Mouse (Mus musculus) T-helper 17 cell (primary cell): ENCODE measurements at regions not wholly inside any gene's neighbourhood (a gene's known extent, or its start where the extent isn't known, plus 50 kb on each side); places are given as distances from the start of the nearest gene placed in this dataset.

Experiments
- in situ Hi-C, 2 experiments: fragments of 300-600 bp; cut with MboI, MseI; formaldehyde crosslinking; loops; 1 replicate in 1 of 2; 2 replicates in 1 of 2; pipeline ENCODE4 v1.15.1; 2025; ENCODE audit warnings: high pct_unique_total_duplicates in 2 of 2

DNA sequence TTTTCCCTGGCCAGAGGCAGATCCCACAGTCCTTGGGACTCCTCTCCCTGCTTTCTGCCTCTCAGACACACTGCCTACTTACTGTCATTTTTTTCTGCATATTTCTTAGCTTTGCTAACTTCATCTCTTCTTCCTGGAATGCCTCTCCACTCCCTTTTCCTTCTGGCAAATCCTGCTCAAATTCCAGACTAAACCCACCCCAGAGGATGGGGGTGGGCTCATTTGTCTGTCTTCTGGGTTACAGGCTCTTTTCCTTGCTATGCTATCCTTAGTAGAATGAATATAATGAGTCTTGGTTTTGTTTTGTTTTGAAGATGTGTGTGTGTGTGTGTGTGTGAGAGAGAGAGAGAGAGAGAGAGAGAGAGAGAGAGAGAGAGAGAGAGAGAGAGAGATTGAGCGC lies 51.9 kb upstream of the Klf9 start:
- in situ Hi-C loops, result loop anchor here in 1 of 2 experiments (5.0 kb wide), 1 partner anchor 33 kb away; no protein-coding TSS in a partner anchor

DNA sequence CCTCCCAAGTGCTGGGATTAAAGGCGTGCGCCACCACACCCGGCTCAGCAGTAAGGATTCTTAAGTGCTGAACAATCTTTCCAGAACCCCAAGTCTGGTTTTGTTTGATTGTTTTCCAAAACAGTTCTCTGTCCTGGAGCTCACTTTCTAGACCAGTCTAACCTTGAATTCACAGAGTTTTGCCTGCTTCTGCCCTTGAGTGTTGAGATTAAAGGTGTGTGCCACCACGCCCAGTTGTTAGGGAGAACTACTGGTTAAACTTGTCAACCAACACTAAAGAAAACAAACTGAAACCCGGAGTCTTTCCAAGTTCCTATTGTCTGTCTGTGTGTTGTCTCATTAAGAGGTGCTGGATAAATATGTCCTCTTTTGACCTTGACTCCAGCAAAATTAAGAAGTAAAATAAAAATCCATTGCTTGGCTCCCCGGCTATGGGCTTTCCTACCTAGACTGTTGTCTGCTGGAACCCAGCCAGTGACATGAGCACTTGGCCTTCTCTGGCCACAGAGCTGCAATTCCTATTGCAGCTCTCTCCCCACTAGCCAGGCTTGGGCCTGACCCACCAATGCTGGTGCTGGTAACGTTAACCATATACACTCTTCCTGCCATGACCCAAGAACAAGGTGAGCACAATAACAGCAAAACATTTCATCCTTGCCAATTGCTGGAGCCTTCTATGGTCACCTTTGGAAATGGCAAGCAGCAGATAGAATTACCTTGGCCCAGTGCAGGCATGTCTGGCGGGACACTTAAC lies 51.1 kb upstream of the Klf9 start:
- in situ Hi-C loops, result loop anchor here in 1 of 2 experiments (5.0 kb wide), 1 partner anchor 32 kb away; no protein-coding TSS in a partner anchor
